Mouse (Mus musculus): Measurements from ENCODE around the gene Lrrc4. TPM values are rescaled to one million over a fixed set of nuclear protein-coding genes. Genes with fewer than 3 reads are reported as not detected.

The Lrrc4 gene
- polyA plus RNA-seq, 1 experiment from 2014 or later = 0.85 TPM

DNA sequence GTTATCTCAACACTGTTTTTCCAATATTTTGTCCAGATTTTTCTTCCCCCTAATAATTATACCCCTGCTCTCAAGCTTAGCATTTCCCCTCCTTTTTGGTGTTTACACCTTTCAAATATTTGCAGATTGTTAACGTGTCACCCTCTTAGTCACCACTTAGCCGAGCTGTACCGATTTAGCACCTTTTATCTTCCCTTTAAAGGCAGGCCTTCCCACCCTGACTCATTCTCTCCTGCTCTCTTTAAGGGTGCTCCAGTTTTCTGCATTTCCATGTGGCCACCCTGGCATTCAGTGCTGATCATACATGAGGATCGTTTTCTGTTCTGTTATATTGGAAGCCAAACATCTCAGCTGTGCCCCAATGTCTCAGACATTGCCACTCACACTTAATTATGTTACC lies 41.9 kb downstream of the Lrrc4 start:
- no peak for ATAC-seq (replicated peaks; ENCODE audit: low FRiP score, low TSS enrichment, low read depth)
- Histone ChIP-seq H3K4me2 (ENCODE audit: low read length) (no peak overlapping the region), H3K36me3 (ENCODE audit: control insufficient read depth, insufficient read depth, low read length) (no peaks in the 10 kb centered on the region), H3K9ac (ENCODE audit: low read length) (no peak overlapping the region), H3K27ac (ENCODE audit: low read depth) (no peak overlapping the region), H3K4me1 (replicated peaks; ENCODE audit: control insufficient read depth, insufficient read depth, low read length) (no peaks in the 10 kb centered on the region), H3K9me3 (ENCODE audit: control insufficient read depth, low read length) (no peaks in the 10 kb centered on the region), H3K4me3 (ENCODE audit: low read depth, low read length) (no peak overlapping the region), H3K27me3 (replicated peaks; ENCODE audit: control insufficient read depth, insufficient read depth, low read length) (no peaks in the 10 kb centered on the region)
- WGBS = 60% methylated on average over 4 of the region's 4 CpGs
- no peak for DNase-seq (ENCODE audit: low spot score)

- Histone ChIP-seq H3K27me3 (replicated peaks; ENCODE audit: control insufficient read depth, insufficient read depth, low read length) (no peaks in the 10 kb centered on the region), H3K9me3 (ENCODE audit: control insufficient read depth, low read length) (no peaks in the 10 kb centered on the region), H3K27ac (ENCODE audit: low read depth) (no peak overlapping the region), H3K36me3 (ENCODE audit: control insufficient read depth, insufficient read depth, low read length) (no peaks in the 10 kb centered on the region), H3K4me1 (replicated peaks; ENCODE audit: control insufficient read depth, insufficient read depth, low read length) (0 out of 2 replicates have a peak, but pooled peaks cover 4% of the 10 kb centered on the region), H3K9ac (ENCODE audit: low read length) (no peak overlapping the region), H3K4me3 (ENCODE audit: low read depth, low read length) (no peak overlapping the region), H3K4me2 (ENCODE audit: low read length) (no peak overlapping the region)
- no peak for DNase-seq (ENCODE audit: low spot score)
- 63% methylated on average over 6 of the region's 6 CpGs for WGBS
- no peak for ATAC-seq (replicated peaks; ENCODE audit: low FRiP score, low TSS enrichment, low read depth)
These were observed 44.4 kb downstream of the Lrrc4 start for GRCm38 (mm10) chr6:28787133-28787532.

- ATAC-seq (replicated peaks; ENCODE audit: low FRiP score, low TSS enrichment, low read depth) (no peak), DNase-seq (ENCODE audit: low spot score) (no peak)
- Histone ChIP-seq H3K4me3 (ENCODE audit: low read depth, low read length) (no peak overlapping the region), H3K4me1 (replicated peaks; ENCODE audit: control insufficient read depth, insufficient read depth, low read length) (0 out of 2 replicates have a peak, but pooled peaks cover 7% of the 10 kb centered on the region), H3K9ac (ENCODE audit: low read length) (no peak overlapping the region), H3K27ac (ENCODE audit: low read depth) (no peak overlapping the region), H3K4me2 (ENCODE audit: low read length) (no peak overlapping the region), H3K36me3 (ENCODE audit: control insufficient read depth, insufficient read depth, low read length) (no peaks in the 10 kb centered on the region), H3K27me3 (replicated peaks; ENCODE audit: control insufficient read depth, insufficient read depth, low read length) (no peaks in the 10 kb centered on the region), H3K9me3 (ENCODE audit: control insufficient read depth, low read length) (no peaks in the 10 kb centered on the region)
- 75% methylated on average over 8 of the region's 8 CpGs for WGBS
These were observed 45.8 kb downstream of the Lrrc4 start for GRCm38 (mm10) chr6:28785770-28786169.

DNA sequence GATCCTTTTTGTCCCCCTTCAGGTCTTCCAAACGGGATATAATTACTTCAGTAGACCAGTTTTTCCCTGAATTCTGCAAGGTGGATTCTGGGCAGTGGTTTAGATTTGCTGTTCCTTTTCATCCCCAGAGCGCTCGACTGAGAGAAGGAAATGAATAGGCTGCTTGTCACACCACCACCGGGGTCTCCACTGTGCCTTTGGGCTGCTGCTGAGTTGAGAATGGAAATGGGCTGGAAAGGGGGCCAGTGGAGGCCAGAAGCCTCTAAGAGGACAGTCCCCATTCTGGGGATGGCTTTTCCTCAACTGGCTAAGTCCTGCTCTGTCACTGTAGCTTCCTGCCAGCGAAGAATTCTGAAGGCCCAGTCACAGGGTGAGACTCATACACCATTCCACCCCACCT lies 47.6 kb downstream of the Lrrc4 start:
- 86% methylated on average over 5 of the region's 5 CpGs for WGBS
- DNase-seq (ENCODE audit: low spot score) (no peak), ATAC-seq (replicated peaks; ENCODE audit: low FRiP score, low TSS enrichment, low read depth) (no peak)
- Histone ChIP-seq H3K4me3 (ENCODE audit: low read depth, low read length) (no peak overlapping the region), H3K9me3 (ENCODE audit: control insufficient read depth, low read length) (no peaks in the 10 kb centered on the region), H3K9ac (ENCODE audit: low read length) (no peak overlapping the region), H3K27me3 (replicated peaks; ENCODE audit: control insufficient read depth, insufficient read depth, low read length) (no peaks in the 10 kb centered on the region), H3K36me3 (ENCODE audit: control insufficient read depth, insufficient read depth, low read length) (no peaks in the 10 kb centered on the region), H3K4me2 (ENCODE audit: low read length) (no peak overlapping the region), H3K27ac (ENCODE audit: low read depth) (no peak overlapping the region), H3K4me1 (replicated peaks; ENCODE audit: control insufficient read depth, insufficient read depth, low read length) (0 out of 2 replicates have a peak, but pooled peaks cover 7% of the 10 kb centered on the region)

DNA sequence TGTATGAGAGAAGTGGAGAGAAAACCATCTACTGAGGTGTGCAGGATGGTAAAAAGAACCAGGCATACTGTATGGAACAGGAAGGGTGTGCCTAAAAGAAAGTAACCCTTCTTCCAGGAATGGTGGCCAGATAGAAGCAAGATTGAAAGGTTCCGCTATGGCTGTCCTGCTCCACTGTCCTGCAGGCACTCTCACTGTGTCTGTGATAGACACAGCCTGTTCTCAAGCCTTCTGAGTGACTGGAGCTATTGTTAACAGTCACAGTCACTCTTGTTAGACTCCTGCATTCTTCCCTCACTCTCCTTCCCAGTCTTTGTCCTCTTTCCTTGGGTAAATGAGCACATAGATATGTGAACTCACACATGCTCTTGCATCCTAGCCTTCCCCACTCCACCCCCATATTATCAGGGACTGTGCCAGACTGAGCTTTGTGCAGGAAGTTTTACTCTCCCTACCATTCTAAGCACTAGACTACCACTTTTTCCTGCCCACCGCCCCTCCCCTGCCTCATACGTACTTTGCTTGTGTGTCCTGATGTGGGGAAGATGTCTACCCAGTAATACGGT lies 48.4 kb downstream of the Lrrc4 start:
- ATAC-seq (replicated peaks; ENCODE audit: low FRiP score, low TSS enrichment, low read depth) (no peak), DNase-seq (ENCODE audit: low spot score) (no peak)
- H3K9ac ChIP-seq (ENCODE audit: low read length) = no peak overlapping the region
- H3K36me3 ChIP-seq (ENCODE audit: control insufficient read depth, insufficient read depth, low read length) = no peaks in the 10 kb centered on the region
- H3K4me2 ChIP-seq (ENCODE audit: low read length) = no peak overlapping the region
- no peak overlapping the region for H3K4me3 ChIP-seq (ENCODE audit: low read depth, low read length)
- no peaks in the 10 kb centered on the region for H3K9me3 ChIP-seq (ENCODE audit: control insufficient read depth, low read length)
- 82% methylated on average over 4 of the region's 4 CpGs for WGBS
- H3K27ac ChIP-seq (ENCODE audit: low read depth) = no peak overlapping the region
- H3K4me1 ChIP-seq (replicated peaks; ENCODE audit: control insufficient read depth, insufficient read depth, low read length) = 0 out of 2 replicates have a peak, but pooled peaks cover 7% of the 10 kb centered on the region
- H3K27me3 ChIP-seq (replicated peaks; ENCODE audit: control insufficient read depth, insufficient read depth, low read length) = no peaks in the 10 kb centered on the region

DNA sequence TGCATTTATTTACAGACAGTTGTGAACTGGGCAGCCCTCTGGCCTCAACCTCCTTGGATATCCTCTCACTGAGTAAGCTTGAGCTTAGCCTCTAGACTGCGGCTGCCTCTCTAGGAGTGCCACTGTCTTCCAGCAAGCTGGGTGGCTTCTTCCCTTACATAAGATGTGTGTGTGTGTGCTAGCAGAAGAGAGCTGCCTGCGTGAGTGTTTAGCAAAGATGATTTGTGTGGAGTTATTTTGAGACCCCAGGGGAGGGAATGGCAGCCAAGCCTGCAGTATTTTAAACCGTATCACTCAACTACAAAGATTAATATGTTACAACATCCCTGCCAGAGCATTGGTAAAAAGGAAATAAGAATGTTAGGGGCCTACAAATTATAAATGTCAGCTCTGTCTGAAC lies 49.9 kb downstream of the Lrrc4 start:
- Histone ChIP-seq H3K9ac (ENCODE audit: low read length) (no peak overlapping the region), H3K4me3 (ENCODE audit: low read depth, low read length) (no peak overlapping the region), H3K27me3 (replicated peaks; ENCODE audit: control insufficient read depth, insufficient read depth, low read length) (no peaks in the 10 kb centered on the region), H3K4me1 (replicated peaks; ENCODE audit: control insufficient read depth, insufficient read depth, low read length) (0 out of 2 replicates have a peak, but pooled peaks cover 7% of the 10 kb centered on the region), H3K9me3 (ENCODE audit: control insufficient read depth, low read length) (no peaks in the 10 kb centered on the region), H3K4me2 (ENCODE audit: low read length) (no peak overlapping the region), H3K27ac (ENCODE audit: low read depth) (0 out of 2 replicates have a peak overlapping the region, but pooled peaks have one; percentile 1), H3K36me3 (ENCODE audit: control insufficient read depth, insufficient read depth, low read length) (no peaks in the 10 kb centered on the region)
- DNase-seq (ENCODE audit: low spot score) (no peak), ATAC-seq (replicated peaks; ENCODE audit: low FRiP score, low TSS enrichment, low read depth) (no peak)
- WGBS = 27% methylated on average over 3 of the region's 3 CpGs

- H3K4me1 ChIP-seq (replicated peaks; ENCODE audit: control insufficient read depth, insufficient read depth, low read length) = no peaks in the 10 kb centered on the region
- ATAC-seq (replicated peaks; ENCODE audit: low FRiP score, low TSS enrichment, low read depth) (no peak), DNase-seq (ENCODE audit: low spot score) (no peak)
- no peak overlapping the region for H3K9ac ChIP-seq (ENCODE audit: low read length)
- H3K27ac ChIP-seq (ENCODE audit: low read depth) = no peak overlapping the region
- no peaks in the 10 kb centered on the region for H3K9me3 ChIP-seq (ENCODE audit: control insufficient read depth, low read length)
- no peaks in the 10 kb centered on the region for H3K27me3 ChIP-seq (replicated peaks; ENCODE audit: control insufficient read depth, insufficient read depth, low read length)
- 51% methylated on average over 2 of the region's 2 CpGs for WGBS
- no peak overlapping the region for H3K4me3 ChIP-seq (ENCODE audit: low read depth, low read length)
- no peak overlapping the region for H3K4me2 ChIP-seq (ENCODE audit: low read length)
- H3K36me3 ChIP-seq (ENCODE audit: control insufficient read depth, insufficient read depth, low read length) = peaks cover 4% of the 10 kb centered on the region; the same call in 1 of the 2 replicates
These were observed 60.2 kb downstream of the Lrrc4 start for GRCm38 (mm10) chr6:28771331-28771730.

- Histone ChIP-seq H3K27ac (ENCODE audit: low read depth) (no peak overlapping the region), H3K4me2 (ENCODE audit: low read length) (no peak overlapping the region), H3K9me3 (ENCODE audit: control insufficient read depth, low read length) (no peaks in the 10 kb centered on the region), H3K9ac (ENCODE audit: low read length) (no peak overlapping the region), H3K4me3 (ENCODE audit: low read depth, low read length) (no peak overlapping the region), H3K36me3 (ENCODE audit: control insufficient read depth, insufficient read depth, low read length) (peaks cover 4% of the 10 kb centered on the region; the same call in 1 of the 2 replicates), H3K27me3 (replicated peaks; ENCODE audit: control insufficient read depth, insufficient read depth, low read length) (no peaks in the 10 kb centered on the region), H3K4me1 (replicated peaks; ENCODE audit: control insufficient read depth, insufficient read depth, low read length) (no peaks in the 10 kb centered on the region)
- WGBS = 73% methylated on average over 6 of the region's 6 CpGs
- ATAC-seq (replicated peaks; ENCODE audit: low FRiP score, low TSS enrichment, low read depth) (no peak), DNase-seq (ENCODE audit: low spot score) (no peak)
These were observed 63.6 kb downstream of the Lrrc4 start for GRCm38 (mm10) chr6:28767891-28768481.

- H3K4me3 ChIP-seq (ENCODE audit: low read depth, low read length) = no peak overlapping the region
- peaks cover 4% of the 10 kb centered on the region; the same call in 1 of the 2 replicates for H3K36me3 ChIP-seq (ENCODE audit: control insufficient read depth, insufficient read depth, low read length)
- no peak overlapping the region for H3K4me2 ChIP-seq (ENCODE audit: low read length)
- no peaks in the 10 kb centered on the region for H3K4me1 ChIP-seq (replicated peaks; ENCODE audit: control insufficient read depth, insufficient read depth, low read length)
- 81% methylated on average over 3 of the region's 3 CpGs for WGBS
- no peak for DNase-seq (ENCODE audit: low spot score)
- no peaks in the 10 kb centered on the region for H3K27me3 ChIP-seq (replicated peaks; ENCODE audit: control insufficient read depth, insufficient read depth, low read length)
- H3K9ac ChIP-seq (ENCODE audit: low read length) = no peak overlapping the region
- no peaks in the 10 kb centered on the region for H3K9me3 ChIP-seq (ENCODE audit: control insufficient read depth, low read length)
- H3K27ac ChIP-seq (ENCODE audit: low read depth) = no peak overlapping the region
- no peak for ATAC-seq (replicated peaks; ENCODE audit: low FRiP score, low TSS enrichment, low read depth)
These were observed 64.9 kb downstream of the Lrrc4 start for GRCm38 (mm10) chr6:28766622-28767021.
